Mouse (Mus musculus): ENCODE data around the gene Ptprd.

The Ptprd gene

DNA sequence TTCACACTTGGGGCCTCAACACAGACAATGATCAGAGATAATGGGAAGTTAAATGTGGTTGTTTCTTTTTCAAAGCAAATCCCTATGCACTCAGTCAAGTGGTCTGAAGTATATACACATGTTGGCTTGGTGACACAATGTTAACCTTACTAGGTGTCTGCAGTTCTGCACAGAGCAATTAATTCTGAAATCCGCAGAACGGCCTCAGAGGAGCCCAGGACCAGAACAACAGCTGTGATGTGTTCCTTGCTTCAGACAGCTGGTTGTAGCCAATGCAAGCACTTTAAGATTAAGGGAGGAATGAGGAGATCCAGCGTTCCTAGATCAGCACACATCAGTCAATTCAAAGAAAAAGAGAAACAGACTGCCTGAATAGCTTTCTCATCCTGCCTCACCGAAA lies 1891.9 kb downstream of the Ptprd start:
- in situ Hi-C loops (cut with MboI), result no loop called here

DNA sequence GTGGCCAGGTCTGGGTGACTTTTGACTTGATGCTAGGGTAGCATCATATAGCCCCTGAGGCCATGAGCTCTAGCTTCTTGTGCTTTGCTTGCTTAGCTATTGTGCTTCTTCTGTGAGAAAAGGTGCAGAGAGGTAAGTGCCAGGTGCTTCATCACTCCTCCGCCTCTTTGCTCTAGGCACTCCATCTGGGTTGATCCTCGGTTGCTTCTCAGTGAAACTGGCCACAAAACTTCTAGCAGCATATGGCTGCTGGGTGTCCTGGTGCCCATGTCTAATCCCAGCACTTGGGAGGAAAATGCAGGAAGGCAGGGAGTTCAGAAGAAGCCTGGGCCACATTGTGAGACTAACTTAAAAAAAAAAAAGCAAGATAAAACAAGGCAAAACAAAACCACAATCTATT lies 1895.8 kb downstream of the Ptprd start:
- in situ Hi-C loops (cut with MboI), result no loop called here

DNA sequence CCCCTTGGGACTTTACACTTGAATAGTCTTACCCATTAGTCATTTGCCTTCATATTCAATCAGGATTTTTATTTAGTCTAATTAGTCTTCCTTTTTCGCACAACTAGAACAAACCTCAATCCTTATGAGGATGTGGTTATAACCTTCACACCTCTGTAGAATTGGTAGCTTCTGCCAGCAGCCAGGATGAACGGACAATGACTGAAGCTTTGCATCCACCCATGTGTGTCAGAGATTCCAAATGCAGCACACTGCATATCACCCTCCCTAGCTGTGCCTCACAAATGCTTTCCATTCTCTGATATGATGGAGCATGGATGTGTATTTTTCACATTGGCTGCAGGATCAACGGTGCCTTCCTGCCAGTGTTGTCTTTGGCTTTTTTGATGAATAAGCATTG lies 1898.0 kb downstream of the Ptprd start:
- in situ Hi-C loops (cut with MboI), result no loop called here

DNA sequence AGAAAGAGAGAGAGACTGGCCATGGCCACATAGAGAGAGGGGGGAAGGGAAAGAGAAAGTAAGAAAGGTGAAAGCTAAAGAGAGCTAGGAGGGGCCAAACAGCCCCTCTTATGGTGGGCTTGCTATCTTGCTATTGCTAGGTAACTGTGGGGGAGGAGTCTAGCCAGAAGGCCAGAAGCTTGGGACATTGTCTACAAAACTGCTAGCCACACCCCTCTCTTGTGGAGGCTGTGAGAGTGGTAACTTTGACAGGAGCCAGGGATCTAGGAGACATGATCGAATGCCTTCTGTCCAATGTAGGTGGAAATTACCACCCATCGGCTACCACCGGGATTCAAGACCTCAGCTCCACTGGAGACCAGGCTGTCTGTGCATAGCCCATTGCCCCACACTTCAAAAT lies 1899.2 kb downstream of the Ptprd start:
- in situ Hi-C loops (cut with MboI), result no loop called here

DNA sequence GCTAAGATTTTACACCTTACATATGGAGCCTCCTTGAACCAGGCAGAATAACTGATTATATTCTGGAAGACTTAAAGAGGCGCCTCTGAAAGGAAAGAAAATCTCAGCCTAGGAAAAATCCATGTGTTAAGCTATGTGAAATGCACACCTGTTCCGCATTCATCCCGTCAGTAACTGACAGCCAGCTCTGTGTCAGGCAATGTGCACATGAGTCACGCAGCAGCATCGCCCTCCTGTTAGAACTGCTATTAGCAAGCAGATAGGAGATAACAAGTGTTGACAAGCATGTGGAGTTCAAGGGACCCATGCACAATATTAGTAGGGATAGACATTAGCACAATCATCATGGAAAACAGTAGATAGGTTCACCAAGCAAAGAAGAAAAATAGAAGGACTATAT lies 1905.8 kb downstream of the Ptprd start:
- in situ Hi-C loops (cut with MboI), result no loop called here

DNA sequence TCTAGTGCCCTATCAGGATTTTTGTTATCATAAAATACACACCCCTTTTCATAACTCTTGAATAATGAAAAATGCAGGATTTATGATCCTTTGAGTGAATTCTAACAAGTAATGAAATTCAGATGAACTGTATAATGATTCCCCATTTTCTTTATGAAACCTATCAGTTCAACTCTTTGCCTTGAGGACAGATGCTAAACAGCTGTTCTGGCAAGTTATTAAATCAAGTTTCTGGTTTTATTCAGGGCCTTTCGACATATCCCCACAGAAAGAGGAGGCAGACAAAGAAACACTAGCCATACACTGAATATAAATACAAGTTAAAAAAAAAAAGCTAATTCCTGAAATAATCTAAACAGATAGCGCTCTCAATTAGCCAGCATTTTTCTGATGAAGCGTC lies 1914.4 kb downstream of the Ptprd start:
- in situ Hi-C loops (cut with MboI), result no loop called here

DNA sequence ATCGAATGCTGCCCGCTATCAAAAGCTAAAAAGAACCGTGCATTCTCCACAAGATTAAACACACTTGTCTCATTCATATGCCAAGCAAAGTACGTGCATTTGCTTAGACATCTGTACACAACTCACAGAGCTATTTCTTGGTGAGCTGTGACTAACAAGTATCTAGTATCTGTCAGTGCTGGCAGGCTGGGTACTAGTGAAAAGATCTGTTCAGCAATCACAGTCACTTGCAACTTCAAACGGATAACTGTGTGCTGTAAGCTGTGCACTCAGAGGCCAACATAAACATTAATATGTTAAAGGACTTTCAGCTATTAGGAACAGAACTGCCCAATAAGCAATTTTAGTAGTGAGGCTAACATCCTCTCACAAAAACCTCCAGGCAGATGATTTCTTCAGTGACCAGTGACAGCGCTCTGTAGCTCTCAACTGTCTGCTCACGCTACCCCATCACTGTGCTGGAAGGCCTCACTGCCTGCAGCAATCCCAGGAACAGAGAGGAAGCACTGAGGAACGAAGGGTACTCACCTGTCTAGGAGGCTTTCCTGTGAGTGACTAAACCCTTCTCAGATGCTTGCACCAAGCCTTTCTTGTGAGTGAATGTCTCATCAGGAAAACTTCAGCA lies 1918.9 kb downstream of the Ptprd start:
- in situ Hi-C loops (cut with MboI), result no loop called here

DNA sequence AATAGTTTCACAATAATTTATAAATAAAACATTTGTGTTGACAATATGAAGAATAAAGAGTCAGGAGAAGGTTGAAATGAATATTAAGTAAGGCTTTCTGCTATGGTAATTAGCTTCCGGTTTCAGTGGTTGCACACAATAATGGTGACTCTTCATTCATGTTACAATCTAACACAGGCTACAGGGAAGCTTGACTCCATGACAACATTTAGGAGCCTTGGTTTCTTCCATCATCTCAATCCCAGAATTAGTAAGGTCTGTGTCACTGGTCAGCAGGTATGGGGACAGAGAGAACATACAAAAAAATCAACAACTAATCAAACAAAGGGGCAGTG lies 1921.3 kb downstream of the Ptprd start:
- in situ Hi-C loops (cut with MboI), result no loop called here

DNA sequence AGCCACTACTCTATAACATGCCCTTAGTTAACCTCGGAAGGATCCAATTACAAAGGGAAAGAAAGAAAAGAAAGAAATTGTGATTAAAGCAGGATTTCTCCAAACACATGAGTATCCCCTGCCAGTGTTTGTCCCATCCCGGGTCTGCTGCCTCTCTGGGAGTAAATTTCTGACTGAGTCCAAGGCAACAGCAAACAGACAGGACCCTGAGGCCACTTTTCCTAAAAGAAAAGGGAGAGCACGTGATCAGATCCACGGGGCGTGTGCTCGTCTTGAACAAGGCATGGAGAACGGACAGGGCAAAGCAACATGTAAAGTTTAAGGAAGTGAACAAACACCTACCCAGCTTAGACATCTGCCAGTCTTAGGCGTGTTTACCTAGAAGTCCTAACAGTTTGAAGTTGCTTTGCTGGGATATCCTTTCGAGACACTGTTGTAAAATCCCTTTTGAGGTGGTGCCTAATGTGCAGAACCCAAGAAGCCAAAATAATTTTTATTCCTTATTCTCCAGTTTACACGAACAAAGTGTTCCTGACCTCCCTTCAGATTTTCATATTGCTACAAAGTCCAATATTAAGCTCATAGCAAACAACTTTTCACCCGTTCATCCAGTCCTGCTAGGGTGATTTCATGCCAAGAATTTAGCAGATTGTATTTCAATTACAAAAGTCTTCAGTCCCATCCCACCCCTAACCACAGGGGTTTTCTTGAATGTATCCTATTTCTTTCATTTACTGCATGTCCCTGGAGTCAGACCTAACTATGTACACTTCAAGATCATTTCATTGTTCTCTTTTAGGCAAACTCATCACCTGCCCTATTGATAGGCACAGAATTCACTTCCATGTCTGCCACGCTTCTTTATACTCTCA lies 1921.9 kb downstream of the Ptprd start:
- in situ Hi-C loops (cut with MboI), result no loop called here

DNA sequence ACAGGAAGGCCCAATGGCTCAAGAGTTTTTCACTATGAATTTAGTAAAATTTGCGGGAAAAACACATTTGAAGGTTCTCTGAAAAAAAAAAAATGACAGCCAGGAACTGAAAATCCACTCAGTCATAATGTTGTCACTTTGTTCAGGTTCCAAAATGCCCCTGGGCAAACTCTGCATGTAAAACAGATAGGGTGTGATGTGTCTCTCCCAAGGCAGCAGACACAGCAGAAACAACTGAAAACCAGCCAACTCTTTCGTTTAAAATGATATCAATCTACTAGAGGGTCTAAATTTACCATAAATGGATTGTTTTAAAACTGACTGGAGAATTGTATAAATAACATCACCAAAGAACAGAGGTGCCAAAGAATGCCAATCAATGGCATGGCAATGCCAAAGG lies 1925.7 kb downstream of the Ptprd start:
- in situ Hi-C loops (cut with MboI), result no loop called here

DNA sequence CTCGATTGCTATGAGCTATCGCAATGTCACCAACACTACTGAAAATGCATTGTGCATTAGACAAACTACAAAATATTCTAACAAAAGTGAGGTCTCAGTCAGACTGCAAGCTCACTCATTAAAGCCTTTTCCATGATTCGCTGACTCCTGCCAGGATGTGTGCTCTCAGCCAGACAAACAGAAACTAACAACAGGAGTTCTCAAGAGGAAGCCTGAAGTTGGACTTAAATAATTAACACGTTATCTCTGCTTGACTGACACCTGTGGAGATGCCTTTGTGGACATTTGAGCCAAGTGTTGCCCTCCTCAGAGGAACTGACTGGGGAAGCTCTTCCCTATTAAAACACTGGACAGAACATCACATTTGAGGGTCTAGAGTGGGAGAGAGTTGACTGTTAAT lies 1928.9 kb downstream of the Ptprd start:
- in situ Hi-C loops (cut with MboI), result no loop called here

DNA sequence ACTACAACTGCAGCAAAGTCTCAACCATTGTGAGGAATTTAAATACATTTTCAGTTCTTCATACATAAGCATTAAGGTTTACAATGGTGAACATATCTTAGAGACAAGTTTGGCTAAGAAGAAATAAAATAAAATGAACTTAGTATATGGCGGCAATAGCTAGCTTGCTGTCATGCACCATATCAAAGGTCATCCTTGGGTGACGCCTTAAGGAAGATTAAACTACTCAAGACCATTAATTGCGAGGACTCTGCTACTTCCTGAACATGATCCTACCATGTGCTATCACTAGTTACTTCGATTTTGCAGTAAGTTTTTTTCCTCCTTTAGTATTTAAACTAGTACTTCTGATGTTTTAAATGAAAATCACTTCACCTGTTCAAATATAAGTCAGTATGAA lies 1949.0 kb downstream of the Ptprd start:
- in situ Hi-C loops (cut with MboI), result no loop called here

DNA sequence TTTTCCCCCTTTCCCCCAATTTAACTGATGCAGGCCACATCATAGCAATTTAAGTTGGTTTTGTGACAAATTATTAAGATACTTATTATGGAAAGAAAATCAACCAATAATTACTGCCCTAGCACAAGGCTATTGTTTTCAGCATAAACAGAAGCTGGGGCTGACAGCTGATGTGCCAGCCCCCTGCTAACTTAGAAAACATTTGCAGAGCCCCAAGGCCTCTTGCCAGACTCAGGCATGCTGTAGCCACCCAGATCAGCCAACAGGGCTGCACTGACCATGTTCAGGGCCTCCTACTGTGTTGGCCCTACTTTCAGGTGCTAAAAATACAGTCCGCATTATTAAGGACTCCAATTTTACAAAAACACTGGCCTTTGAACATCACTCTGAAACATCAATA lies 1951.1 kb downstream of the Ptprd start:
- in situ Hi-C loops (cut with MboI), result no loop called here

DNA sequence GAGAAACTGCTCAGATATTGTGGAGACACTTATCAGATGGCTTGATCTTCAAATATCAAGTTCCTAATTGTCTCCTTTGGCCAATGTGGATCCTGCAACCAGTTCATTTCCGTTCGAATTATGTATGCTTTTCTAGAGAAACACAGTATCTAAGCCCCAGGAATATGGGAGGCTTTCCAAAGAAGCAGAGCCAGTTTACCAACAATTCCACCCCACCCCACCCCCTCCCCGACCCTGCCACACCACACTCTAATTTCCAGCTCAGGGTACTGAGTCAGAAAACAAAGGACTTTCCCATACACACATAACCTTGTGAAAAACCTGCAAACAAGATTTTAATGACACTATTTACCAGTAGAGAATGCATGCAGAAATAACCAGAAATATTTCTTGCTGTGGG lies 1951.5 kb downstream of the Ptprd start:
- in situ Hi-C loops (cut with MboI), result no loop called here

DNA sequence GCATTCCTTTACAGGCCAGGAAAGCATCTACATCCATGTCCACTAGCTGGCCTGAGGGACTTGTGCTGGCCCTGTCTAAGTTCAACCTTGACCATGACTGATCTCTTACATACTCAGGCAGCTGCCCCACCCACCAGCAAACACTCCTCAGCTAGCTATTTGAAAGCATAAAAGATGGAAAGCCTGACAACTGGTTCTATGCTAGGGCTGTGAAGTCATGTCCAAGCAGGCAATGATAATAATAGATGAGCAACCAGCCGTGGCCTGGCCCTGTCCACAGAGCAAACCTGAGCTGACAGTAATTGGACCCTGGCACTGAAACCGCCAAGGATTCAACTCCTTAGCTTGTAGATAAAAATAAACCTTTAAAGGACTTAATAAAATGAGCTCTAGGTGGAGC lies 1952.1 kb downstream of the Ptprd start:
- in situ Hi-C loops (cut with MboI), result no loop called here

DNA sequence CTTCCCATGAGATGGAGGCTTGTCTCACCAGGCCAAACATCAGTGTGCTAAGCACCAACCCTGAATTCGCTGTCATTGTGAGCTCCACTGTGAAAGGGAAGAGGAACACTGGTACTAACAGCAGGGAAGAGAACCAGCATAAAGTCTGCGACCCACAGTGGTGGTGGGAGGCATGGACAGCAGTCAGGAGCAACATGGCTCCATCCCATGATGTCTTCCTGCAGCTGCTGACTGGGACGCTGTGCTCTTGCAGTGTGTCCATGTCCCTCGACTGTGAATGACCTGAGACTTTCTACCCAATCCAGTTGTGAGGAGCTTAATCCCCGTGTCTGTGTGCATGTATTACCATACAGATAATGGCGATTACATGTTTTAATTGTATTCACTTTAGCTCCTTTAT lies 1967.4 kb downstream of the Ptprd start:
- in situ Hi-C loops (cut with MboI), result no loop called here

DNA sequence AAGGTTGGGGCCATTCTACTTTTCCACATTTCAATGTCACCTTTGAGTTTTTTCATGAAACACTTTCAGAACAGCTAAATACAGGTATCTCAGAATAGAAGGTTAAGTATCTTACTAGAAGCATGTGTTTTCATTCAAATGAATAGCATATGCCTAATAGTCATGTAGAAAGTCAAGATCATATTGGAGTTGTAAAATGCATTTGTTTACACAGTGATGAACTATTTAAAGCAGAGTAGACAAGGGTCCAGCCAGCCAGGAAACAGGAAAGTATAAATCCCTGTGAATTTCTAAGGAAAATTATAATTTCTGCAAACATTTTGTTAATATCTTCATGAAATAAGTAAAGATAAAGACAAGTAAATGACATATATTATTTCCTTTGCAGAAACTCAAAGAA lies 1970.2 kb downstream of the Ptprd start:
- in situ Hi-C loops (cut with MboI), result no loop called here

DNA sequence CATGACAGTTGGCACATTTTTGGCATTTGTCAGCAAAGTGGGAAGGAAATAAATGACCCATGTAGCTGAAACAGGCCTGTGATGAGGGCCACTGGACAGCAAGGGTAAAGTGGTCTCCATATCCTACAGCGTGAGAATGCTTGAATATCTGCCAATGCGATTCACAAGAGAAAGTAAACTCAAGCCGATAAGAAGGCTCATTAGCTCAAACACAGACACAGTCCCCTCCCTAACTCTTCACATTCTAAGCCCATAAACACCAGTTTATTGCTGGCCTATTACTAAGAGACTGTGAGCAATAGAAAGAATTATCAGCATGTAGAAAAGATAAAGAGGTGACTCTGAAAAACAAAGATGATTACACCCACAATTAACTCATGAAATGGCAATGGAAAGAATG lies 1970.6 kb downstream of the Ptprd start:
- in situ Hi-C loops (cut with MboI), result no loop called here

DNA sequence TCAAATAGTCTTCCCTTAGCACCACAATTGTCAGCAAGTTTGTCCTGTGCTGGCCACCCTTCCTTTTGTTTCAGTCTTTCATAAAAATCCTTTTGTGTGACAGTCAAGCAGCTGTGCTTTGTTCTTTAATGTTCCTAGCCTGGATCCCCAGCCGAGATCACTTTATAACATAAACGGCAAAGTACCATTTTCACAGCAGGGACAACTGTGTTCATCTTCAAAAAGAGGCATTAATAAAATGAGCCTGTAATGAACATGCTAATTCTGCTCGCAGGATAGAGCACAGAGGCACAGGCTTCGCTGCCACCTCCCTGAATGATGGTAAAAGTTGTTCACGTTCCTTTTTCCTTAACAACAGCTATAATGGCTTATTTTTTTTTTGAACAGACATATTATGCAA lies 1972.7 kb downstream of the Ptprd start:
- in situ Hi-C loops (cut with MboI), result no loop called here

DNA sequence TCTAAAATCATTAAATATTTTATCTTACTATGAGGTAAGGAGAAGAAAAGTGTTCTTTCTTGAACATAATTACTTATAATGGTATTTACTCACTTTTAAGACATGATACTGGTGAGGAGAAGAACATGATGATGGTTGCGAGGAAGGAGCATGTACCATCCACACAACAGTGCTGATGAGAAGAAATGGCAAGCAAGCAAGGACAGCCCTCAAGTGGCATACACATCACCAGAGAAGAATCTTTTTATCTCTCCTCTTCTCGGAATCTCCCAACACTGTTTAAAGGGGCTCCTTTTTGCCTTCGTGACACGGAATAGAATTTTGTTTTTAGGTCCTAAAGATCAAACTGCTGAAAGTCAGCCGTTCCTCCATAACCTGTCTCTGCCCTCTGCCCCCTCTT lies 1973.2 kb downstream of the Ptprd start:
- in situ Hi-C loops (cut with MboI), result no loop called here

DNA sequence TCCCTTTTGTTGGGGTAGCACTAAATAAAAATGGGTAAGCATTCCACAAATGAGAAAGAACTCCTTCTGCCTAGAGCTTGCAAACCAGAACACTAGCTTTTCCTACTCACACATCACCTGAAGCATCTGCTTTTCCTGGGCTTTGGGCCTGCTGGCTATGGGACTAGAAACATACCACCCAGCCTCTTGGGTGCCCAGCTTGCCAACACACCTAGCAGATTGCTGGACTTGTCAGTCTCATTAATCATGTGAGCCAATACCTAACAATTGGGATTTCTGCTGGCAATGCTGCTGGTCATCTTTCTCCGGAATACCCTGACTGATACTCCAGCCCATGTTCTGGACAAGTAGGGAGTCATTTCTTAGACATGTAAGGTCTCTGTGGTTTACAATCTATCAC lies 1973.9 kb downstream of the Ptprd start:
- in situ Hi-C loops (cut with MboI), result no loop called here

DNA sequence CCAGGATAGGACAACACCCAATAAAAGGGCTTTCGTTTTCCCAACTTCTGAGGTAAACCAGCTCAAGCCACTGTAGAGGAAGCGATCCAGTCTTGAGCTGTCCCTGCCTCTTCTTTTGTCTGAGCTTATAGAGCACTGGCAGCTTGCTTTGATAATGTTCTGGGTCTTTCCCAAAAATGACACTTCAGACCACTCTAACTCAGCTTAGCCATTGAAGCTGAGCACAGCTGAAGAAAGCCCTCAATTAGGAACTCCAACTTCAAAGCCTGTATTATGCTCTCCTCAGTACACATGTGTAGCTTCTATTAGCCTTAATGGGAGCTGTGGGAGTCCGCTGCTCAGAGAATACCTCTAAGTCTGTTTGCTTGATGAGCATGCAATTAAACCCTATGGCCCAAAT lies 1988.0 kb downstream of the Ptprd start:
- in situ Hi-C loops (cut with MboI), result no loop called here

DNA sequence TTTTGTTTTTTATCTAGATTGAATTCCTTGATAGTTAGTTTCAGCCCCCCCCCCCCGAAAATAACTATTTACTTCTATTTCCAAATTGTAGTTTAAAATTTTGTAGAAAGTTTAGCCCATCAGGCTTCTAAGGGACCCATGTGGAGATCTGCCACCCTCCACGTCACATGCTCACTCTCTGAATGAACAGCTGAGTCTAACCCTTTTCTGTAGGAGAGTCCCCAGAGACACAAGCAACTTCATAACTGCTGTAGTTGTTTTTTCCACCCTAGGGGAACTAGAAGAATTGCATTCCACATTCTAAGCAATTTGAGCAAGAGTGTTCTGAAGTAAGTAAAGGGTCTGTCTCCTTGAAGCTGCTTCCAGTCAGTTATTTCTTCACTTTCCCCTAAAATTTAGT lies 1989.2 kb downstream of the Ptprd start:
- in situ Hi-C loops (cut with MboI), result no loop called here

DNA sequence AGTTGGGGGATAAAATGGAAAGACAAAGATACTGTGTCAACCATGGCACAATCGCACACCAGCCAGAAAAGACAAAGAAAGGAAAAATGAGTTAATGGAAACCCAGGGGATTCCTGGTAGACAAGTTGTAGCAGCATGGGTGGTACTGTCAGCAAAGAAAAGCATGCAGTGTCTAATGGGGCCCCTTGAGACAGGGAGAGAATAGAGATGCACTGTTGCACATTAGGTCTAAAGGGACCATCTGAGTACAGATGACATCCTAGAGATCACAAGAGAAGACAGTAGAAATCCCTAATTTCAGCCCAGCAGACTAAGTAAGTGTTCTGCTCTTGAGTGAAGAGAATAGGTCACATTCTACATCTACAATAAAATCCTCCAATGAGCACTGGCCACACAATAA lies 1993.7 kb downstream of the Ptprd start:
- in situ Hi-C loops (cut with MboI), result no loop called here
